Mouse (Mus musculus) heart, embryonic 14.5 days (tissue): ENCODE measurements around the gene Nfkbie. TPM values are rescaled to one million over a fixed set of nuclear protein-coding genes. Genes with fewer than 3 reads are reported as not detected.

Experiments
- ATAC-seq: fragments of 200-750 bp; cut with Nextera tagmentation; 2 replicates; pipeline ENCODE4 v1.8.0; 2017; ENCODE audit warnings: low read depth, moderate TSS enrichment; ENCODE audit not compliant: insufficient number of reproducible peaks, insufficient read depth, low FRiP score
- H3K27ac ChIP-seq, 2 experiments: fragments of 200-500 bp in 1 of 2; fragments of 300-500 bp in 1 of 2; sonication (generic) in 1 of 2; replicated peaks in 1 of 2; 2 replicates each; pipeline ENCODE4 v1.5.1; 2012 to 2014; ENCODE audit warnings: low read depth in 2 of 2, low read length in 2 of 2, control low read depth in 1 of 2, mild to moderate bottlenecking in 1 of 2, mixed read lengths in 1 of 2; ENCODE audit not compliant: control insufficient read depth in 1 of 2, insufficient read depth in 1 of 2
- H3K27me3 ChIP-seq: fragments of 300-500 bp; sonication (generic); 2 replicates; pipeline ENCODE4 v1.6.1; 2014; ENCODE audit warnings: mild to moderate bottlenecking, low read length, control low read depth; ENCODE audit not compliant: control insufficient read depth, insufficient read depth
- H3K36me3 ChIP-seq: fragments of 300-500 bp; sonication (generic); 2 replicates; pipeline ENCODE4 v1.6.1; 2014; ENCODE audit warnings: mild to moderate bottlenecking, control low read depth, low read length, mixed read lengths; ENCODE audit not compliant: control insufficient read depth, insufficient read depth
- H3K4me1 ChIP-seq, 2 experiments: fragments of 200-500 bp in 1 of 2; fragments of 300-500 bp in 1 of 2; sonication (generic) in 1 of 2; 2 replicates each; pipeline ENCODE4 v1.6.1; 2012 to 2014; ENCODE audit warnings: low read length in 2 of 2, control low read depth in 1 of 2, mixed read lengths in 1 of 2; ENCODE audit not compliant: control insufficient read depth in 2 of 2, insufficient read depth in 2 of 2
- H3K4me2 ChIP-seq: fragments of 300-500 bp; sonication (generic); 2 replicates; pipeline ENCODE4 v1.6.1; 2014; ENCODE audit warnings: mild to moderate bottlenecking, low read length
- H3K4me3 ChIP-seq, 2 experiments: fragments of 200-500 bp in 1 of 2; fragments of 300-500 bp in 1 of 2; sonication (generic) in 1 of 2; 2 replicates each; pipeline ENCODE4 v1.5.1; 2012 to 2014; ENCODE audit warnings: low read length in 2 of 2, mild to moderate bottlenecking in 2 of 2, control low read depth in 1 of 2, low read depth in 1 of 2, moderate library complexity in 1 of 2; ENCODE audit not compliant: control insufficient read depth in 1 of 2, insufficient read depth in 1 of 2
- H3K9ac ChIP-seq: fragments of 300-500 bp; sonication (generic); 2 replicates; pipeline ENCODE4 v1.6.1; 2014; ENCODE audit warnings: mild to moderate bottlenecking, low read length
- H3K9me3 ChIP-seq: fragments of 300-500 bp; sonication (generic); 2 replicates; pipeline ENCODE4 v1.6.1; 2016; ENCODE audit warnings: low read length, control low read depth; ENCODE audit not compliant: control insufficient read depth
- WGBS: fragments of 180-500 bp; shearing (Covaris S2); extraction: QIAGEN DNeasy Blood & Tissue Kit; methylation state at CpG from one replicate; pipeline ENCODE4 v1.1.7; 2014; 5-methylcytosine and 5-hydroxymethylcytosine counted together
- polyA plus RNA-seq: library from polyadenylated mRNA; unstranded; fragments of >200 nt; fragmentation: Nextera tagmentation; extraction: Ambion mirVana; gene quantifications from 2 replicates; pipeline ENCODE4 v1.2.1, GENCODE M21; 2014

Gene Nfkbie
- polyA plus RNA-seq, 1 experiment from 2014 or later: 2.9 TPM

GRCm38 (mm10) chr17:45595736-45596390 is 40.4 kb downstream of the Nfkbie start:
- Histone ChIP-seq H3K27ac (peak overlapping the region; percentile 3 to 69; a peak in 2 of 4 replicates), H3K4me3 (peak overlapping the region; percentile 68), H3K27me3 (no peaks in the 10 kb centered on the region), H3K9ac (peak overlapping the region; percentile 82), H3K36me3 (no peaks in the 10 kb centered on the region), H3K4me1 (peaks cover 48 to 65% of the 10 kb centered on the region in 2 experiments), H3K9me3 (no peaks in the 10 kb centered on the region), H3K4me2 (peak overlapping the region; percentile 99)
- 13% methylated on average over 23 of the region's 23 CpGs for WGBS
- peak; percentile 0; the same call in 1 of the 2 replicates for ATAC-seq

GRCm38 (mm10) chr17:45596631-45597396 is 41.3 kb downstream of the Nfkbie start:
- Histone ChIP-seq H3K4me1 (peaks cover 52 to 68% of the 10 kb centered on the region in 2 experiments), H3K27ac (peak overlapping the region; percentile 9 to 69; a peak in 3 of 4 replicates), H3K4me3 (no peak overlapping the region), H3K9ac (no peak overlapping the region; the same call in 1 of the 2 replicates), H3K4me2 (0 out of 2 replicates have a peak overlapping the region, but pooled peaks have one; percentile 11), H3K36me3 (no peaks in the 10 kb centered on the region), H3K27me3 (no peaks in the 10 kb centered on the region), H3K9me3 (no peaks in the 10 kb centered on the region)
- 32% methylated on average over 11 of the region's 11 CpGs for WGBS
- peak; percentile 34; the same call in 1 of the 2 replicates for ATAC-seq

GRCm38 (mm10) chr17:45597787-45598186 is 42.3 kb downstream of the Nfkbie start:
- WGBS: 53% methylated on average over 3 of the region's 3 CpGs
- no peak overlapping the region for H3K4me2 ChIP-seq
- H3K4me3 ChIP-seq: no peak overlapping the region
- H3K27ac ChIP-seq: no peak overlapping the region
- H3K9ac ChIP-seq: no peak overlapping the region
- no peaks in the 10 kb centered on the region for H3K27me3 ChIP-seq
- ATAC-seq: no peak
- H3K36me3 ChIP-seq: no peaks in the 10 kb centered on the region
- H3K9me3 ChIP-seq: no peaks in the 10 kb centered on the region
- peaks cover 46 to 64% of the 10 kb centered on the region in 2 experiments for H3K4me1 ChIP-seq

GRCm38 (mm10) chr17:45598376-45598775 is 42.9 kb downstream of the Nfkbie start:
- no peak overlapping the region for H3K27ac ChIP-seq
- no peak overlapping the region for H3K4me3 ChIP-seq
- WGBS: 95% methylated on average over 2 of the region's 2 CpGs
- peaks cover 40 to 58% of the 10 kb centered on the region in 2 experiments for H3K4me1 ChIP-seq
- H3K9me3 ChIP-seq: no peaks in the 10 kb centered on the region
- no peak overlapping the region for H3K4me2 ChIP-seq
- H3K27me3 ChIP-seq: no peaks in the 10 kb centered on the region
- no peak overlapping the region for H3K9ac ChIP-seq
- no peaks in the 10 kb centered on the region for H3K36me3 ChIP-seq
- no peak for ATAC-seq

GRCm38 (mm10) chr17:45598891-45599290 is 43.4 kb downstream of the Nfkbie start:
- Histone ChIP-seq H3K4me3 (peak overlapping the region in 1 of 2 experiments; percentile 44; a peak in 2 of 4 replicates), H3K9me3 (no peaks in the 10 kb centered on the region), H3K9ac (peak overlapping the region; percentile 69; the same call in 1 of the 2 replicates), H3K4me1 (peaks cover 36 to 54% of the 10 kb centered on the region in 2 experiments), H3K27me3 (no peaks in the 10 kb centered on the region), H3K27ac (no peak overlapping the region), H3K36me3 (no peaks in the 10 kb centered on the region), H3K4me2 (peak overlapping the region; percentile 80)
- no peak for ATAC-seq
- WGBS: 55% methylated on average over 3 of the region's 3 CpGs

- Histone ChIP-seq H3K4me1 (peaks cover 32 to 48% of the 10 kb centered on the region in 2 experiments), H3K27me3 (no peaks in the 10 kb centered on the region), H3K9ac (peak within 1 kb of the TSS; percentile 69), H3K27ac (no peak within 1 kb of the TSS), H3K36me3 (no peaks in the 10 kb centered on the region), H3K4me2 (peak within 1 kb of the TSS; percentile 80), H3K4me3 (peak within 1 kb of the TSS; percentile 44 to 48), H3K9me3 (no peaks in the 10 kb centered on the region)
- WGBS: 19% methylated on average over 32 of the region's 32 CpGs
- ATAC-seq: no peak
These were observed 44.1 kb downstream of the Nfkbie start, which contains the start of gene Slc29a1 for GRCm38 (mm10) chr17:45599446-45600242. Gene Slc29a1, minus strand, starts transcription at chr17:45599606.

GRCm38 (mm10) chr17:45600267-45600666 is 44.8 kb downstream of the Nfkbie start:
- Histone ChIP-seq H3K4me2 (peak overlapping the region; percentile 80; the same call in 1 of the 2 replicates), H3K27ac (no peak overlapping the region), H3K36me3 (no peaks in the 10 kb centered on the region), H3K4me1 (peaks cover 27 to 42% of the 10 kb centered on the region in 2 experiments), H3K9ac (no peak overlapping the region), H3K4me3 (no peak overlapping the region), H3K9me3 (no peaks in the 10 kb centered on the region), H3K27me3 (no peaks in the 10 kb centered on the region)
- 71% methylated on average over 8 of the region's 8 CpGs for WGBS
- ATAC-seq: no peak
